ENCODE assay signal across 21 mouse cellular contexts in genomic region chr15:7138471-7138870, GRCm38 (mm10). TPM values are rescaled to one million over a fixed set of nuclear protein-coding genes. Genes with fewer than 3 reads are reported as not detected.
A peak's percentile ranks its signal among the peaks of the same experiment; 100 is the strongest.
DNase-seq lines count a peak whose midpoint lies in the region; ATAC-seq lines count a peak whose summit lies in the region.
"Had no signal": no experiment of that assay in that cellular context is flagged by ENCODE, and none has a peak within 500 bp of the region (broad histone marks: within the 10 kb centered on the region; RNA-seq: fewer than 3 reads in every experiment).

No protein-coding gene starts in this region.

- peak; percentile 16; the same call in 1 of the 2 replicates for ATAC-seq in liver, embryonic 13.5 days (ENCODE audit: low read depth)
- ATAC-seq in liver, embryonic 11.5 days (replicated peaks; ENCODE audit: low FRiP score), result no peak; the same call in 1 of the 2 replicates
- ATAC-seq: forebrain, embryonic 15.5 days; midbrain, embryonic 13.5 days had no signal

- H3K27ac ChIP-seq in liver, embryonic 13.5 days, result no peak overlapping the region
- H3K27ac ChIP-seq in liver, embryonic 11.5 days (ENCODE audit: low read depth, low read length), result no peak overlapping the region
- H3K27ac ChIP-seq: embryonic facial prominence, embryonic 10.5 days; forebrain, embryonic 15.5 days; heart, embryonic 13.5 days; hindbrain, embryonic 13.5 days; intestine, embryonic 15.5 days; limb, embryonic 13.5 days; midbrain, embryonic 13.5 days had no signal

- no peak overlapping the region for H3K4me3 ChIP-seq in liver, embryonic 13.5 days (replicated peaks)
- no peak overlapping the region for H3K4me3 ChIP-seq in liver, embryonic 11.5 days (ENCODE audit: low read depth, low read length)
- H3K4me3 ChIP-seq: embryonic facial prominence, embryonic 10.5 days; forebrain, embryonic 15.5 days; heart, adult 2 months; heart, embryonic 13.5 days; hindbrain, embryonic 13.5 days; intestine, embryonic 15.5 days; limb, embryonic 13.5 days; midbrain, embryonic 13.5 days had no signal

- 81% methylated on average over 14 of the region's 14 CpGs for WGBS in liver, embryonic 13.5 days (ENCODE audit: insufficient replicate concordance)
- WGBS in liver, embryonic 11.5 days, result 90% methylated on average over 14 of the region's 14 CpGs

- no peaks in the 10 kb centered on the region for H3K9me3 ChIP-seq in liver, embryonic 13.5 days (replicated peaks)
- H3K9me3 ChIP-seq in liver, embryonic 11.5 days (ENCODE audit: control insufficient read depth, low read length), result no peaks in the 10 kb centered on the region
- H3K9me3 ChIP-seq: embryonic facial prominence, embryonic 10.5 days; forebrain, embryonic 15.5 days; heart, embryonic 13.5 days; hindbrain, embryonic 13.5 days; intestine, embryonic 15.5 days; limb, embryonic 13.5 days; midbrain, embryonic 13.5 days had no signal

- peaks cover 40% of the 10 kb centered on the region for H3K4me1 ChIP-seq in liver, embryonic 13.5 days (replicated peaks)
- H3K4me1 ChIP-seq in liver, embryonic 11.5 days (replicated peaks; ENCODE audit: control insufficient read depth, insufficient read depth, low read length), result peaks cover 9% of the 10 kb centered on the region; the same call in 1 of the 2 replicates
- H3K4me1 ChIP-seq: forebrain, embryonic 15.5 days; hindbrain, embryonic 13.5 days; midbrain, embryonic 13.5 days had no signal

- peak; percentile 83 for DNase-seq in heart, adult 11 months
- no peak for DNase-seq in heart, postnatal 36 days
- no peak for DNase-seq in liver, embryonic 13.5 days
- no peak for DNase-seq in liver, embryonic 11.5 days (ENCODE audit: low spot score)
- peak; percentile 45 for DNase-seq in adrenal gland, postnatal 25 days
- DNase-seq in adrenal gland, postnatal 36 days, result peak; percentile 56 to 67
- DNase-seq in embryo, embryonic 9.5 days (ENCODE audit: extremely low spot score), result no peak
- DNase-seq: cerebellum, adult 8-10 months; gastrocnemius, postnatal 14 days; heart, adult 2 months; heart, postnatal 14 days; kidney, adult 8-10 months had no signal

- intact Hi-C loops in heart, postnatal 36 days (cut with DNase I), result loop anchor here (10.0 kb wide), 2 partner anchors 306 to 434 kb away; partner anchors contain the start of gene Rictor

- no peaks in the 10 kb centered on the region for H3K36me3 ChIP-seq in liver, embryonic 13.5 days
- peaks cover 4% of the 10 kb centered on the region; the same call in 1 of the 2 replicates for H3K36me3 ChIP-seq in liver, embryonic 11.5 days (ENCODE audit: control insufficient read depth, insufficient read depth, low read length)
- H3K36me3 ChIP-seq: embryonic facial prominence, embryonic 10.5 days; forebrain, embryonic 15.5 days; heart, embryonic 13.5 days; hindbrain, embryonic 13.5 days; intestine, embryonic 15.5 days; limb, embryonic 13.5 days; midbrain, embryonic 13.5 days had no signal

- H3K27me3 ChIP-seq in liver, embryonic 13.5 days, result no peaks in the 10 kb centered on the region
- H3K27me3 ChIP-seq in liver, embryonic 11.5 days (replicated peaks; ENCODE audit: control insufficient read depth, insufficient read depth, low read length), result no peaks in the 10 kb centered on the region; the same call in 1 of the 2 replicates
- H3K27me3 ChIP-seq: forebrain, embryonic 15.5 days; heart, embryonic 13.5 days; hindbrain, embryonic 13.5 days; intestine, embryonic 15.5 days; limb, embryonic 13.5 days; midbrain, embryonic 13.5 days had no signal

- H3K9ac ChIP-seq in liver, embryonic 13.5 days, result no peak overlapping the region
- no peak overlapping the region for H3K9ac ChIP-seq in liver, embryonic 11.5 days (ENCODE audit: low read depth, low read length)
- H3K9ac ChIP-seq: forebrain, embryonic 15.5 days; heart, embryonic 13.5 days; hindbrain, embryonic 13.5 days; intestine, embryonic 15.5 days; limb, embryonic 13.5 days; lung, embryonic 14.5 days; midbrain, embryonic 13.5 days had no signal

- H3K4me2 ChIP-seq in liver, embryonic 13.5 days, result no peak overlapping the region
- no peak overlapping the region for H3K4me2 ChIP-seq in liver, embryonic 11.5 days
- H3K4me2 ChIP-seq: forebrain, embryonic 15.5 days; heart, embryonic 13.5 days; hindbrain, embryonic 13.5 days; intestine, embryonic 15.5 days; limb, embryonic 13.5 days; midbrain, embryonic 13.5 days had no signal

RNA-seq across cellular contexts. Expression of gene Lifr, which starts 48.1 kb away (rescaled TPM):
- total RNA-seq in heart, postnatal 36 days (2021), result 10 to 100 TPM; 57.7 to 60.9 TPM
- 20.5 and 24.9 TPM in 2 replicates for polyA plus RNA-seq in liver, embryonic 13.5 days (2015; fragmentation: Nextera tagmentation; extraction: Ambion mirVana)
- polyA plus RNA-seq in liver, embryonic 11.5 days (2014; fragmentation: Nextera tagmentation; extraction: Ambion mirVana), result 28.7 and 31.0 TPM in 2 replicates
- 29.3 and 33.2 TPM in 2 replicates for total RNA-seq in adrenal gland, postnatal 25 days (2021)
- total RNA-seq in adrenal gland, postnatal 36 days (2021), result 10 to 100 TPM; 35.8 to 59.6 TPM
- total RNA-seq: MEL had no signal

Comparison
In these comparisons a context has a peak if more than half of its experiments do, and no peak if none do; other contexts are left out.
1. DNase-seq: peak in heart, adult 11 months (single experiment), adrenal gland, postnatal 25 days (single experiment) and adrenal gland, postnatal 36 days (2 of 2); none in heart, postnatal 36 days (0 of 2), liver, embryonic 13.5 days (single experiment), liver, embryonic 11.5 days (single experiment) and embryo, embryonic 9.5 days (single experiment).